Mouse (Mus musculus): Measurements from ENCODE around the gene Slc9a1. TPM values are rescaled to one million over a fixed set of nuclear protein-coding genes. Genes with fewer than 3 reads are reported as not detected.

Slc9a1 gene
- polyA plus RNA-seq, 1 experiment from 2014 or later = 10.6 TPM

DNA sequence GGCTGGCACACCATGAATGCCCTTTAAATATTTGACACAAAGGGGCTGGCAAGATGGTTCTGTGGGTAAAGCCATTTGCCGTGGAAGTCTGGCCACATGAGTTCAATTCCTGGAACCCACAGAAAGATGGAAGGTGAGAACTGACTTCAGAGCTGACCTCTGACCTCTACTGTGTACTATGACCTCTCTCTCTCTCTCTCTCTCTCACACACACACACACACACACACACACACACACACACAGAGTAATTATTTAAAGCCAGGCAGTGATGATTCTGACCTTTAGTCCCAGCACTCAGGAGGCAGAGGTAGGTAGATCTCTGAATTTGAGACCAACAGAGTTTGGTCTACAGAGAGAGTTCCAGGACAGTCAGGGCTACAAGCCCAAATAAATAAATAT lies 90.5 kb downstream of the Slc9a1 start:
- Histone ChIP-seq H3K4me2 (replicated peaks; ENCODE audit: low read depth, low read length) (no peak overlapping the region), H3K27ac (ENCODE audit: low read length) (no peak overlapping the region), H3K27me3 (ENCODE audit: control insufficient read depth, insufficient read depth, low read length) (no peaks in the 10 kb centered on the region), H3K4me1 (ENCODE audit: control insufficient read depth, insufficient read depth, low read length) (no peaks in the 10 kb centered on the region), H3K36me3 (ENCODE audit: control insufficient read depth, insufficient read depth, low read length) (no peaks in the 10 kb centered on the region), H3K4me3 (ENCODE audit: low read depth, low read length) (no peak overlapping the region), H3K9ac (replicated peaks; ENCODE audit: low read depth, low read length) (no peak overlapping the region), H3K9me3 (ENCODE audit: control insufficient read depth, low read depth, low read length) (no peaks in the 10 kb centered on the region)
- no peak for ATAC-seq (ENCODE audit: insufficient number of reproducible peaks, insufficient read depth, low FRiP score, low read depth)
- WGBS = 78% methylated on average over 1 of the region's 1 CpGs

GRCm38 (mm10) chr4:133460796-133461325 lies 91.4 kb downstream of the Slc9a1 start:
- no peak for ATAC-seq (ENCODE audit: insufficient number of reproducible peaks, insufficient read depth, low FRiP score, low read depth)
- Histone ChIP-seq H3K4me1 (ENCODE audit: control insufficient read depth, insufficient read depth, low read length) (no peaks in the 10 kb centered on the region), H3K4me3 (ENCODE audit: low read depth, low read length) (no peak overlapping the region), H3K4me2 (replicated peaks; ENCODE audit: low read depth, low read length) (no peak overlapping the region), H3K27ac (ENCODE audit: low read length) (no peak overlapping the region), H3K9me3 (ENCODE audit: control insufficient read depth, low read depth, low read length) (no peaks in the 10 kb centered on the region), H3K27me3 (ENCODE audit: control insufficient read depth, insufficient read depth, low read length) (no peaks in the 10 kb centered on the region), H3K36me3 (ENCODE audit: control insufficient read depth, insufficient read depth, low read length) (no peaks in the 10 kb centered on the region), H3K9ac (replicated peaks; ENCODE audit: low read depth, low read length) (no peak overlapping the region)
- 55% methylated on average over 5 of the region's 5 CpGs for WGBS

GRCm38 (mm10) chr4:133461362-133461761 lies 91.9 kb downstream of the Slc9a1 start:
- H3K36me3 ChIP-seq (ENCODE audit: control insufficient read depth, insufficient read depth, low read length) = no peaks in the 10 kb centered on the region
- WGBS = 66% methylated on average over 4 of the region's 4 CpGs
- 0 out of 2 replicates have a peak, but pooled peaks have one; percentile 30 for ATAC-seq (ENCODE audit: insufficient number of reproducible peaks, insufficient read depth, low FRiP score, low read depth)
- H3K9me3 ChIP-seq (ENCODE audit: control insufficient read depth, low read depth, low read length) = no peaks in the 10 kb centered on the region
- no peak overlapping the region for H3K4me3 ChIP-seq (ENCODE audit: low read depth, low read length)
- no peak overlapping the region for H3K4me2 ChIP-seq (replicated peaks; ENCODE audit: low read depth, low read length)
- no peaks in the 10 kb centered on the region for H3K4me1 ChIP-seq (ENCODE audit: control insufficient read depth, insufficient read depth, low read length)
- H3K27ac ChIP-seq (ENCODE audit: low read length) = no peak overlapping the region
- H3K27me3 ChIP-seq (ENCODE audit: control insufficient read depth, insufficient read depth, low read length) = no peaks in the 10 kb centered on the region
- H3K9ac ChIP-seq (replicated peaks; ENCODE audit: low read depth, low read length) = no peak overlapping the region

GRCm38 (mm10) chr4:133463184-133463583 lies 93.7 kb downstream of the Slc9a1 start:
- no peak overlapping the region for H3K9ac ChIP-seq (replicated peaks; ENCODE audit: low read depth, low read length)
- ATAC-seq (ENCODE audit: insufficient number of reproducible peaks, insufficient read depth, low FRiP score, low read depth) = no peak
- H3K4me3 ChIP-seq (ENCODE audit: low read depth, low read length) = no peak overlapping the region
- H3K27ac ChIP-seq (ENCODE audit: low read length) = no peak overlapping the region; the same call in 1 of the 2 replicates
- H3K36me3 ChIP-seq (ENCODE audit: control insufficient read depth, insufficient read depth, low read length) = no peaks in the 10 kb centered on the region
- no peak overlapping the region for H3K4me2 ChIP-seq (replicated peaks; ENCODE audit: low read depth, low read length)
- 45% methylated on average over 6 of the region's 6 CpGs for WGBS
- H3K4me1 ChIP-seq (ENCODE audit: control insufficient read depth, insufficient read depth, low read length) = no peaks in the 10 kb centered on the region
- H3K9me3 ChIP-seq (ENCODE audit: control insufficient read depth, low read depth, low read length) = no peaks in the 10 kb centered on the region
- no peaks in the 10 kb centered on the region for H3K27me3 ChIP-seq (ENCODE audit: control insufficient read depth, insufficient read depth, low read length)

DNA sequence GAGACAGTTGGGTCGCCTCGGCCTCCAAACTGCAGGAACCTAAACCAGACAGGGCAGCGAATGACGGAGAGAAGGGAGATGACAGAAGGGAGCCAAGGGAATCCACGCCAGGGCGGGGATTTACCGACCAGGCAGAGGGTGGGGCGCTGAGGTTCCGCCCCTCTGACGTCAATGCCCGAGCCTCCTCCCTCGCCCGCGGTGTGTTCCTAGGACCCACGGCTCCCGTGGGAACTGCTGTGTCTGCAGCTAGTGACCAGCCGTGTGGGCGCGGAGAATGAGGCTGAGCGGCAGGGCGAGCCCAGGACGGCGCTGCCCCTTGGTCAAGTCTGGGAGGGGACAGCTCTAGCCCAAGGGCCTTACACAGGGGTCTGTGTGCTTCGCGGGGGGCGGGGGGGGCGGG lies 98.6 kb downstream of the Slc9a1 start:
- Histone ChIP-seq H3K9ac (replicated peaks; ENCODE audit: low read depth, low read length) (0 out of 2 replicates have a peak overlapping the region, but pooled peaks have one; percentile 12), H3K9me3 (ENCODE audit: control insufficient read depth, low read depth, low read length) (peaks cover 5% of the 10 kb centered on the region; the same call in 1 of the 2 replicates), H3K27me3 (ENCODE audit: control insufficient read depth, insufficient read depth, low read length) (no peaks in the 10 kb centered on the region), H3K4me2 (replicated peaks; ENCODE audit: low read depth, low read length) (peak overlapping the region; percentile 57), H3K27ac (ENCODE audit: low read length) (no peak overlapping the region), H3K36me3 (ENCODE audit: control insufficient read depth, insufficient read depth, low read length) (no peaks in the 10 kb centered on the region), H3K4me1 (ENCODE audit: control insufficient read depth, insufficient read depth, low read length) (no peaks in the 10 kb centered on the region), H3K4me3 (ENCODE audit: low read depth, low read length) (peak overlapping the region; percentile 38)
- peak; percentile 71 for ATAC-seq (ENCODE audit: insufficient number of reproducible peaks, insufficient read depth, low FRiP score, low read depth)
- WGBS = under 1% methylated on average over 22 of the region's 27 CpGs

GRCm38 (mm10) chr4:133469122-133469521 lies 99.6 kb downstream of the Slc9a1 start:
- Histone ChIP-seq H3K36me3 (ENCODE audit: control insufficient read depth, insufficient read depth, low read length) (no peaks in the 10 kb centered on the region), H3K27ac (ENCODE audit: low read length) (no peak overlapping the region), H3K9ac (replicated peaks; ENCODE audit: low read depth, low read length) (no peak overlapping the region), H3K4me1 (ENCODE audit: control insufficient read depth, insufficient read depth, low read length) (no peaks in the 10 kb centered on the region), H3K4me3 (ENCODE audit: low read depth, low read length) (no peak overlapping the region), H3K27me3 (ENCODE audit: control insufficient read depth, insufficient read depth, low read length) (no peaks in the 10 kb centered on the region), H3K9me3 (ENCODE audit: control insufficient read depth, low read depth, low read length) (peaks cover 5% of the 10 kb centered on the region; the same call in 1 of the 2 replicates), H3K4me2 (replicated peaks; ENCODE audit: low read depth, low read length) (peak overlapping the region; percentile 57)
- ATAC-seq (ENCODE audit: insufficient number of reproducible peaks, insufficient read depth, low FRiP score, low read depth) = no peak
- 14% methylated on average over 12 of the region's 12 CpGs for WGBS

DNA sequence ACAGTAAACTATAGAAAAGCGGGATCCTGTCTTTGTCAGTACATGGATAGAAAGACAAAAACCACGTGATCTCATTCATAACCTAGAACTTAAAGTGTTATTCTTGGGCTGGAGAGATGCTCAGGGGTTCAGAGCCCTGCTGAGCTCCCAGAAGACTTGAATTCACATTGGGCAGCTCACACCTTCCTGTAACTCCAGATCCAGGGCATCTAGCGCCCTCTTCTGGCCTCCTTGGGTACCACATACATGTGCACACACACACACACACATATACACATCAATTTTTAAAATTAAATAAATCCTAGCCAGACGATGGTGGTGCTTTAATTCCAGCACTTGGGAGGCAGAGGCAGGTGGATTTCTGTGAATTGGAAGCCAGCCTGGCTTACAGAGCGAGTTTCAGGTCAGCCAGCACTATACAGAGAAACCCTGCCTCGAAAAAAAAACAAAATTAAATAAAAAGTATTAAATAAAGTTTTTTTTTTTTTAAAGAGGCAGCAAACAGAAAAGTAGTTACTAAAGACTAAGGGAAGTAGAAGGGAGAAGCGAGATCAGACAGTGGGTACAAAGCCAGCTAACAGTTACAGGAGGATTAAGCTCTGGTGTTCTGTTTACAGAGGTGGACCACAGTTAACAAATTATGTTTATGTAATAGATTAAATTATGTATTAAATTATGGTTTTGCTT lies 101.8 kb downstream of the Slc9a1 start:
- 78% methylated on average over 7 of the region's 7 CpGs for WGBS
- peaks cover 5% of the 10 kb centered on the region; the same call in 1 of the 2 replicates for H3K9me3 ChIP-seq (ENCODE audit: control insufficient read depth, low read depth, low read length)
- H3K4me2 ChIP-seq (replicated peaks; ENCODE audit: low read depth, low read length) = no peak overlapping the region
- H3K9ac ChIP-seq (replicated peaks; ENCODE audit: low read depth, low read length) = no peak overlapping the region
- no peaks in the 10 kb centered on the region for H3K4me1 ChIP-seq (ENCODE audit: control insufficient read depth, insufficient read depth, low read length)
- ATAC-seq (ENCODE audit: insufficient number of reproducible peaks, insufficient read depth, low FRiP score, low read depth) = no peak
- no peak overlapping the region for H3K27ac ChIP-seq (ENCODE audit: low read length)
- no peaks in the 10 kb centered on the region for H3K27me3 ChIP-seq (ENCODE audit: control insufficient read depth, insufficient read depth, low read length)
- H3K36me3 ChIP-seq (ENCODE audit: control insufficient read depth, insufficient read depth, low read length) = no peaks in the 10 kb centered on the region
- no peak overlapping the region for H3K4me3 ChIP-seq (ENCODE audit: low read depth, low read length)
